Mouse (Mus musculus) midbrain, postnatal 0 days (tissue): Measurements from ENCODE around the gene Tnrc6b. TPM values are rescaled to one million over a fixed set of nuclear protein-coding genes. Genes with fewer than 3 reads are reported as not detected.
A peak's percentile ranks its signal among the peaks of the same experiment; 100 is the strongest.
"Not testable (repeated sequence)": the region's sequence is repeated elsewhere in the genome, so short reads cannot be mapped to it uniquely, and the experiment has no call there.

Source experiments
- ATAC-seq: fragments of 200-750 bp; cut with Nextera tagmentation; 2 replicates; pipeline ENCODE4 v1.8.0; 2017; ENCODE audit warnings: moderate number of reproducible peaks, mild to moderate bottlenecking, moderate TSS enrichment, moderate library complexity; ENCODE audit not compliant: low FRiP score
- DNase-seq: peaks from one replicate; pipeline ENCODE4 v3.0.0-alpha.2; 2015; ENCODE audit warnings: low spot score
- H3K27ac ChIP-seq: fragments of 300-500 bp; sonication (generic); 2 replicates; pipeline ENCODE4 v1.5.1; 2014; ENCODE audit warnings: low read depth, mild to moderate bottlenecking, low read length, mixed read lengths
- H3K27me3 ChIP-seq: fragments of 300-500 bp; sonication (generic); 2 replicates; pipeline ENCODE4 v1.6.1; 2014; ENCODE audit warnings: low read length, control low read depth, mixed read lengths; ENCODE audit not compliant: insufficient read depth
- H3K36me3 ChIP-seq: fragments of 300-500 bp; sonication (generic); 2 replicates; pipeline ENCODE4 v1.6.1; 2014; ENCODE audit warnings: low read length, control low read depth, mixed read lengths; ENCODE audit not compliant: insufficient read depth
- H3K4me1 ChIP-seq: fragments of 300-500 bp; sonication (generic); 2 replicates; pipeline ENCODE4 v1.6.1; 2014; ENCODE audit warnings: mild to moderate bottlenecking, control low read depth, antibody characterized with exemption, low read length, mixed read lengths; ENCODE audit not compliant: insufficient read depth
- H3K4me2 ChIP-seq: fragments of 300-500 bp; sonication (generic); 2 replicates; pipeline ENCODE4 v1.6.1; 2014; ENCODE audit warnings: low read depth, mild to moderate bottlenecking, low read length, mixed read lengths; ENCODE audit not compliant: poor library complexity, severe bottlenecking
- H3K4me3 ChIP-seq: fragments of 300-500 bp; sonication (generic); 2 replicates; pipeline ENCODE4 v1.5.1; 2014; ENCODE audit warnings: low read depth, mild to moderate bottlenecking, low read length, moderate library complexity
- H3K9ac ChIP-seq: fragments of 300-500 bp; sonication (generic); replicated peaks from 2 replicates; pipeline ENCODE4 v1.6.1; 2014; ENCODE audit warnings: mild to moderate bottlenecking, low read length, moderate library complexity, mixed read lengths; ENCODE audit not compliant: poor library complexity, severe bottlenecking
- H3K9me3 ChIP-seq: fragments of 300-500 bp; sonication (generic); 2 replicates; pipeline ENCODE4 v1.6.1; 2016; ENCODE audit warnings: low read length, control low read depth
- CTCF ChIP-seq: IDR thresholded peaks from 2 replicates; pipeline ENCODE4 v1.5.1; 2016; ENCODE audit warnings: antibody characterized with exemption, mild to moderate bottlenecking
- WGBS: fragments of 180-500 bp; shearing (Covaris S2); extraction: QIAGEN DNeasy Blood & Tissue Kit; methylation state at CpG from one replicate; pipeline ENCODE4 v1.1.7; 2014; 5-methylcytosine and 5-hydroxymethylcytosine counted together
- polyA plus RNA-seq: library from polyadenylated mRNA; unstranded; fragments of >200 nt; fragmentation: Nextera tagmentation; extraction: Ambion mirVana; gene quantifications from 2 replicates; pipeline ENCODE4 v1.2.1, GENCODE M21; 2015
- total RNA-seq: library from RNA; depleted of rRNA; stranded (reverse); fragments of >200 nt; gene quantifications from 2 replicates; pipeline ENCODE4 v1.2.3, GENCODE M21; 2014

Gene Tnrc6b
- total and polyA plus RNA-seq, 2 experiments from 2014 or later, result 26.3 to 30.0 TPM

GRCm38 (mm10) chr15:80928811-80929355 is 217.8 kb downstream of the Tnrc6b start:
- Histone ChIP-seq H3K4me3 (no peak overlapping the region), H3K27me3 (no peaks in the 10 kb centered on the region), H3K4me2 (no peak overlapping the region), H3K4me1 (no peaks in the 10 kb centered on the region), H3K27ac (no peak overlapping the region), H3K9ac (no peak overlapping the region), H3K36me3 (peaks cover 48% of the 10 kb centered on the region), H3K9me3 (no peaks in the 10 kb centered on the region)
- DNase-seq, result no peak
- WGBS, result 82% methylated on average over 20 of the region's 20 CpGs
- ATAC-seq, result no peak
- no peak for TF ChIP-seq CTCF

GRCm38 (mm10) chr15:80930048-80930571 is 219.0 kb downstream of the Tnrc6b start:
- no peaks in the 10 kb centered on the region for H3K9me3 ChIP-seq
- H3K27me3 ChIP-seq, result no peaks in the 10 kb centered on the region
- peak; percentile 14 for DNase-seq
- ATAC-seq, result no peak
- H3K4me2 ChIP-seq, result no peak overlapping the region
- H3K9ac ChIP-seq, result no peak overlapping the region
- peaks cover 41% of the 10 kb centered on the region for H3K36me3 ChIP-seq
- no peak overlapping the region for H3K4me3 ChIP-seq
- TF ChIP-seq CTCF, result no peak
- H3K27ac ChIP-seq, result no peak overlapping the region
- 32% methylated on average over 14 of the region's 16 CpGs for WGBS
- no peaks in the 10 kb centered on the region for H3K4me1 ChIP-seq

- not testable (repeated sequence) for H3K4me3 ChIP-seq, H3K9me3 ChIP-seq, H3K27me3 ChIP-seq, H3K4me2 ChIP-seq, ATAC-seq, DNase-seq, H3K9ac ChIP-seq, H3K27ac ChIP-seq, H3K4me1 ChIP-seq
- H3K36me3 ChIP-seq, result peaks cover 38% of the 10 kb centered on the region
- 90% methylated on average over 23 of the region's 23 CpGs for WGBS
Measured at GRCm38 (mm10) chr15:80930676-80931320, 219.7 kb downstream of the Tnrc6b start.

GRCm38 (mm10) chr15:80931345-80931960 is 220.3 kb downstream of the Tnrc6b start:
- 95% methylated on average over 9 of the region's 9 CpGs for whole genome bisulfite sequencing
- DNase-seq (no peak), ATAC-seq (no peak)
- Histone ChIP-seq H3K27me3 (no peaks in the 10 kb centered on the region), H3K9me3 (no peaks in the 10 kb centered on the region), H3K36me3 (peaks cover 35% of the 10 kb centered on the region), H3K4me2 (no peak overlapping the region), H3K4me3 (no peak overlapping the region), H3K27ac (no peak overlapping the region), H3K4me1 (no peaks in the 10 kb centered on the region), H3K9ac (no peak overlapping the region)
- TF ChIP-seq CTCF, result no peak

- H3K4me1 ChIP-seq, result no peaks in the 10 kb centered on the region
- no peak for ATAC-seq
- no peaks in the 10 kb centered on the region for H3K9me3 ChIP-seq
- no peak for TF ChIP-seq CTCF
- WGBS, result 95% methylated on average over 5 of the region's 5 CpGs
- H3K27me3 ChIP-seq, result no peaks in the 10 kb centered on the region
- H3K4me2 ChIP-seq, result no peak overlapping the region
- H3K4me3 ChIP-seq, result no peak overlapping the region
- H3K36me3 ChIP-seq, result peaks cover 17% of the 10 kb centered on the region
- no peak for DNase-seq
- no peak overlapping the region for H3K9ac ChIP-seq
- H3K27ac ChIP-seq, result no peak overlapping the region
Measured at GRCm38 (mm10) chr15:80934841-80935240, 223.7 kb downstream of the Tnrc6b start.

GRCm38 (mm10) chr15:80936686-80937085 is 225.6 kb downstream of the Tnrc6b start:
- Histone ChIP-seq H3K9me3 (no peaks in the 10 kb centered on the region), H3K4me1 (no peaks in the 10 kb centered on the region), H3K36me3 (peaks cover 14% of the 10 kb centered on the region), H3K27me3 (no peaks in the 10 kb centered on the region), H3K9ac (no peak overlapping the region), H3K27ac (no peak overlapping the region), H3K4me3 (no peak overlapping the region), H3K4me2 (no peak overlapping the region)
- WGBS, result 72% methylated on average over 3 of the region's 3 CpGs
- TF ChIP-seq CTCF, result no peak
- DNase-seq, result no peak
- ATAC-seq, result no peak
